Mouse (Mus musculus) liver, embryonic 14.5 days (tissue): ENCODE data around the gene Bak1. TPM values are rescaled to one million over a fixed set of nuclear protein-coding genes. Genes with fewer than 3 reads are reported as not detected.

Source experiments
- ATAC-seq: fragments of 200-750 bp; cut with Nextera tagmentation; 2 replicates; pipeline ENCODE4 v1.8.0; 2017; ENCODE audit warnings: moderate number of reproducible peaks, mild to moderate bottlenecking, moderate library complexity; ENCODE audit not compliant: insufficient read depth
- DNase-seq, 3 experiments: peaks; one replicate each; pipeline ENCODE4 v3.0.0-alpha.2; 2012 to 2013; ENCODE audit warnings: low read depth in 3 of 3, low spot score in 3 of 3
- H3K27ac ChIP-seq: fragments of 300-500 bp; sonication (generic); 2 replicates; pipeline ENCODE4 v1.5.1; 2014; ENCODE audit warnings: moderate library complexity, mild to moderate bottlenecking, control low read depth, inconsistent platforms
- H3K27me3 ChIP-seq: fragments of 300-500 bp; sonication (generic); 2 replicates; pipeline ENCODE4 v1.6.1; 2014; ENCODE audit warnings: mild to moderate bottlenecking, low read length, moderate library complexity; ENCODE audit not compliant: control insufficient read depth, insufficient read depth
- H3K36me3 ChIP-seq: fragments of 300-500 bp; sonication (generic); replicated peaks from 2 replicates; pipeline ENCODE4 v1.6.1; 2014; ENCODE audit warnings: low read depth; ENCODE audit not compliant: control insufficient read depth, insufficient read depth
- H3K4me1 ChIP-seq, 2 experiments: fragments of 200-500 bp in 1 of 2; fragments of 300-500 bp in 1 of 2; sonication (generic) in 1 of 2; replicated peaks; 2 replicates each; pipeline ENCODE4 v1.6.1; 2012 to 2014; ENCODE audit warnings: antibody characterized with exemption in 1 of 2, inconsistent platforms in 1 of 2, low read length in 1 of 2; ENCODE audit not compliant: control insufficient read depth in 2 of 2, insufficient read depth in 2 of 2
- H3K4me2 ChIP-seq: fragments of 300-500 bp; sonication (generic); 2 replicates; pipeline ENCODE4 v1.6.1; 2014; ENCODE audit warnings: low read depth, mild to moderate bottlenecking, control low read depth, moderate library complexity
- H3K4me3 ChIP-seq, 2 experiments: fragments of 200-500 bp in 1 of 2; fragments of 300-500 bp in 1 of 2; sonication (generic) in 1 of 2; 2 replicates each; pipeline ENCODE4 v1.5.1; 2012 to 2014; ENCODE audit warnings: low read depth in 2 of 2, low read length in 2 of 2, mild to moderate bottlenecking in 2 of 2, control low read depth in 1 of 2, inconsistent platforms in 1 of 2, moderate library complexity in 1 of 2; ENCODE audit not compliant: insufficient read depth in 1 of 2
- H3K9ac ChIP-seq: fragments of 300-500 bp; sonication (generic); replicated peaks from 2 replicates; pipeline ENCODE4 v1.6.1; 2014; ENCODE audit warnings: mild to moderate bottlenecking, control low read depth, moderate library complexity
- H3K9me3 ChIP-seq: fragments of 300-500 bp; sonication (generic); 2 replicates; pipeline ENCODE4 v1.6.1; 2016; ENCODE audit warnings: low read length, mixed read lengths; ENCODE audit not compliant: control insufficient read depth
- CTCF ChIP-seq: IDR thresholded peaks from 2 replicates; pipeline ENCODE4 v1.5.1; 2016; ENCODE audit warnings: antibody characterized with exemption, low read depth, control low read depth
- EP300 ChIP-seq: IDR thresholded peaks from 2 replicates; pipeline ENCODE4 v1.6.1; 2016; ENCODE audit warnings: antibody characterized with exemption, low read depth
- WGBS: fragments of 180-500 bp; shearing (Covaris S2); extraction: QIAGEN DNeasy Blood & Tissue Kit; methylation state at CpG from one replicate; pipeline ENCODE4 v1.1.7; 2014; ENCODE audit not compliant: insufficient replicate concordance; 5-methylcytosine and 5-hydroxymethylcytosine counted together
- polyA plus RNA-seq, 2 experiments: library from polyadenylated mRNA; depleted of rRNA in 1 of 2; stranded (reverse) in 1 of 2; unstranded in 1 of 2; fragments of >200 nt; fragmentation: Nextera tagmentation in 1 of 2; extraction: Ambion mirVana in 1 of 2; gene quantifications; 2 replicates each; pipeline versions ENCODE4 v1.2.1 to v1.2.3; 2012 to 2014

The Bak1 gene
- polyA plus RNA-seq, 2 experiments, result 5.8 to 16.1 TPM

- TF ChIP-seq CTCF, result no peak
- no peak for TF ChIP-seq EP300
- Histone ChIP-seq H3K36me3 (no peaks in the 10 kb centered on the region), H3K4me1 (0 out of 4 replicates have a peak, but pooled peaks cover 0 to 2% of the 10 kb centered on the region in 2 experiments), H3K4me3 (no peak overlapping the region), H3K27ac (no peak overlapping the region), H3K27me3 (no peaks in the 10 kb centered on the region), H3K4me2 (no peak overlapping the region), H3K9ac (no peak overlapping the region), H3K9me3 (no peaks in the 10 kb centered on the region)
- ATAC-seq, result no peak
- WGBS, result 55% methylated on average over 10 of the region's 10 CpGs
- DNase-seq, result no peak
Observed at GRCm38 (mm10) chr17:27039432-27040102, 10.8 kb upstream of the Bak1 start.

- no peak for TF ChIP-seq CTCF
- 45% methylated on average over 18 of the region's 18 CpGs for WGBS
- Histone ChIP-seq H3K27ac (no peak overlapping the region), H3K4me1 (0 out of 4 replicates have a peak, but pooled peaks cover 0 to 2% of the 10 kb centered on the region in 2 experiments), H3K36me3 (no peaks in the 10 kb centered on the region), H3K27me3 (no peaks in the 10 kb centered on the region), H3K4me3 (no peak overlapping the region), H3K9ac (no peak overlapping the region), H3K9me3 (no peaks in the 10 kb centered on the region), H3K4me2 (no peak overlapping the region)
- ATAC-seq, result no peak
- no peak for DNase-seq
Observed at GRCm38 (mm10) chr17:27038335-27039050, 9.7 kb upstream of the Bak1 start.

GRCm38 (mm10) chr17:27036465-27036864, 7.7 kb upstream of the Bak1 start:
- no peak overlapping the region for H3K4me2 ChIP-seq
- no peak overlapping the region for H3K4me3 ChIP-seq
- ATAC-seq, result no peak
- no peaks in the 10 kb centered on the region for H3K4me1 ChIP-seq
- H3K9ac ChIP-seq, result no peak overlapping the region
- H3K27me3 ChIP-seq, result no peaks in the 10 kb centered on the region
- no peak overlapping the region for H3K27ac ChIP-seq
- DNase-seq, result no peak
- no peaks in the 10 kb centered on the region for H3K36me3 ChIP-seq
- no peaks in the 10 kb centered on the region for H3K9me3 ChIP-seq
- 28% methylated on average over 7 of the region's 7 CpGs for WGBS
- TF ChIP-seq EP300 (no peak), CTCF (no peak)

GRCm38 (mm10) chr17:27032869-27033268, 4.1 kb upstream of the Bak1 start:
- TF ChIP-seq CTCF (peak; percentile 96), EP300 (no peak)
- 0 out of 2 replicates have a peak overlapping the region, but pooled peaks have one; percentile 0 for H3K4me2 ChIP-seq
- 2% methylated on average over 14 of the region's 14 CpGs for WGBS
- H3K4me1 ChIP-seq, result peaks cover 0 to 3% of the 10 kb centered on the region in 2 experiments; a peak in 3 of 4 replicates
- no peak overlapping the region for H3K27ac ChIP-seq
- H3K9ac ChIP-seq, result no peak overlapping the region
- no peak overlapping the region for H3K4me3 ChIP-seq
- no peaks in the 10 kb centered on the region for H3K27me3 ChIP-seq
- H3K36me3 ChIP-seq, result no peaks in the 10 kb centered on the region
- H3K9me3 ChIP-seq, result no peaks in the 10 kb centered on the region
- ATAC-seq (no peak), DNase-seq (no peak)

GRCm38 (mm10) chr17:27032328-27032727, 3.5 kb upstream of the Bak1 start:
- Histone ChIP-seq H3K27me3 (no peaks in the 10 kb centered on the region), H3K4me1 (peaks cover 0 to 6% of the 10 kb centered on the region in 2 experiments; a peak in 3 of 4 replicates), H3K4me2 (0 out of 2 replicates have a peak overlapping the region, but pooled peaks have one; percentile 0), H3K27ac (no peak overlapping the region), H3K9me3 (no peaks in the 10 kb centered on the region), H3K36me3 (no peaks in the 10 kb centered on the region), H3K4me3 (no peak overlapping the region), H3K9ac (no peak overlapping the region)
- DNase-seq (no peak), ATAC-seq (no peak)
- TF ChIP-seq EP300 (no peak), CTCF (no peak)
- WGBS, result 38% methylated on average over 7 of the region's 7 CpGs
